Mouse (Mus musculus): Measurements from ENCODE around the gene Gm20388. TPM values are rescaled to one million over a fixed set of nuclear protein-coding genes. Genes with fewer than 3 reads are reported as not detected.

Gene Gm20388
- polyA plus RNA-seq, 1 experiment from 2014 or later = 7.4 TPM

- peak overlapping the region; percentile 13; the same call in 1 of the 2 replicates for H3K27ac ChIP-seq (ENCODE audit: low read length)
- peaks cover 21% of the 10 kb centered on the region for H3K4me1 ChIP-seq (ENCODE audit: control insufficient read depth, insufficient read depth, low read length)
- 31% methylated on average over 9 of the region's 9 CpGs for WGBS
Observed at GRCm38 (mm10) chr8:123348237-123348843, 3437.7 kb downstream of the Gm20388 start.

GRCm38 (mm10) chr8:123349073-123349472 lies 3438.4 kb downstream of the Gm20388 start:
- Histone ChIP-seq H3K27ac (ENCODE audit: low read length) (no peak overlapping the region), H3K4me2 (ENCODE audit: low read depth, low read length) (no peak overlapping the region), H3K9me3 (replicated peaks; ENCODE audit: control insufficient read depth, low read length) (no peaks in the 10 kb centered on the region), H3K27me3 (ENCODE audit: control insufficient read depth, insufficient read depth, low read length) (0 out of 2 replicates have a peak, but pooled peaks cover 3% of the 10 kb centered on the region), H3K36me3 (ENCODE audit: control insufficient read depth, insufficient read depth, low read length) (no peaks in the 10 kb centered on the region), H3K4me3 (replicated peaks; ENCODE audit: low read length) (no peak overlapping the region), H3K9ac (ENCODE audit: low read length) (no peak overlapping the region), H3K4me1 (ENCODE audit: control insufficient read depth, insufficient read depth, low read length) (peaks cover 18% of the 10 kb centered on the region)
- 88% methylated on average over 4 of the region's 4 CpGs for WGBS
- no peak for ATAC-seq (ENCODE audit: insufficient read depth, low FRiP score)

More at GRCm38 (mm10) chr8:123348237-123348843, 3437.7 kb downstream of the Gm20388 start:
- peak; percentile 63; the same call in 1 of the 2 replicates for ATAC-seq (ENCODE audit: insufficient read depth, low FRiP score)
- Histone ChIP-seq H3K27me3 (ENCODE audit: control insufficient read depth, insufficient read depth, low read length) (0 out of 2 replicates have a peak, but pooled peaks cover 3% of the 10 kb centered on the region), H3K36me3 (ENCODE audit: control insufficient read depth, insufficient read depth, low read length) (no peaks in the 10 kb centered on the region), H3K9ac (ENCODE audit: low read length) (no peak overlapping the region), H3K9me3 (replicated peaks; ENCODE audit: control insufficient read depth, low read length) (no peaks in the 10 kb centered on the region), H3K4me3 (replicated peaks; ENCODE audit: low read length) (no peak overlapping the region), H3K4me2 (ENCODE audit: low read depth, low read length) (no peak overlapping the region)

GRCm38 (mm10) chr8:123352118-123352517 lies 3441.5 kb downstream of the Gm20388 start:
- ATAC-seq (ENCODE audit: insufficient read depth, low FRiP score) = no peak
- Histone ChIP-seq H3K27me3 (ENCODE audit: control insufficient read depth, insufficient read depth, low read length) (0 out of 2 replicates have a peak, but pooled peaks cover 3% of the 10 kb centered on the region), H3K9me3 (replicated peaks; ENCODE audit: control insufficient read depth, low read length) (no peaks in the 10 kb centered on the region), H3K4me1 (ENCODE audit: control insufficient read depth, insufficient read depth, low read length) (peaks cover 18% of the 10 kb centered on the region), H3K4me2 (ENCODE audit: low read depth, low read length) (no peak overlapping the region), H3K9ac (ENCODE audit: low read length) (no peak overlapping the region), H3K36me3 (ENCODE audit: control insufficient read depth, insufficient read depth, low read length) (no peaks in the 10 kb centered on the region), H3K27ac (ENCODE audit: low read length) (no peak overlapping the region), H3K4me3 (replicated peaks; ENCODE audit: low read length) (no peak overlapping the region)
- 74% methylated on average over 12 of the region's 12 CpGs for WGBS

- Histone ChIP-seq H3K9me3 (replicated peaks; ENCODE audit: control insufficient read depth, low read length) (no peaks in the 10 kb centered on the region), H3K4me1 (ENCODE audit: control insufficient read depth, insufficient read depth, low read length) (peaks cover 16% of the 10 kb centered on the region), H3K36me3 (ENCODE audit: control insufficient read depth, insufficient read depth, low read length) (no peaks in the 10 kb centered on the region), H3K4me2 (ENCODE audit: low read depth, low read length) (no peak overlapping the region), H3K27ac (ENCODE audit: low read length) (no peak overlapping the region), H3K9ac (ENCODE audit: low read length) (no peak overlapping the region), H3K27me3 (ENCODE audit: control insufficient read depth, insufficient read depth, low read length) (0 out of 2 replicates have a peak, but pooled peaks cover 3% of the 10 kb centered on the region), H3K4me3 (replicated peaks; ENCODE audit: low read length) (no peak overlapping the region)
- WGBS = 43% methylated on average over 13 of the region's 13 CpGs
- ATAC-seq (ENCODE audit: insufficient read depth, low FRiP score) = peak; percentile 39; the same call in 1 of the 2 replicates
Observed at GRCm38 (mm10) chr8:123352786-123353185, 3442.1 kb downstream of the Gm20388 start.

GRCm38 (mm10) chr8:123353216-123353615 lies 3442.6 kb downstream of the Gm20388 start:
- H3K4me1 ChIP-seq (ENCODE audit: control insufficient read depth, insufficient read depth, low read length) = peaks cover 12% of the 10 kb centered on the region
- H3K4me3 ChIP-seq (replicated peaks; ENCODE audit: low read length) = no peak overlapping the region
- H3K27ac ChIP-seq (ENCODE audit: low read length) = no peak overlapping the region
- H3K27me3 ChIP-seq (ENCODE audit: control insufficient read depth, insufficient read depth, low read length) = 0 out of 2 replicates have a peak, but pooled peaks cover 3% of the 10 kb centered on the region
- no peaks in the 10 kb centered on the region for H3K36me3 ChIP-seq (ENCODE audit: control insufficient read depth, insufficient read depth, low read length)
- H3K9me3 ChIP-seq (replicated peaks; ENCODE audit: control insufficient read depth, low read length) = no peaks in the 10 kb centered on the region
- ATAC-seq (ENCODE audit: insufficient read depth, low FRiP score) = no peak
- 31% methylated on average over 11 of the region's 11 CpGs for WGBS
- H3K4me2 ChIP-seq (ENCODE audit: low read depth, low read length) = no peak overlapping the region
- H3K9ac ChIP-seq (ENCODE audit: low read length) = no peak overlapping the region

GRCm38 (mm10) chr8:123361082-123361739 lies 3450.6 kb downstream of the Gm20388 start:
- Histone ChIP-seq H3K27ac (ENCODE audit: low read length) (no peak overlapping the region), H3K4me2 (ENCODE audit: low read depth, low read length) (no peak overlapping the region), H3K36me3 (ENCODE audit: control insufficient read depth, insufficient read depth, low read length) (no peaks in the 10 kb centered on the region), H3K4me3 (replicated peaks; ENCODE audit: low read length) (no peak overlapping the region), H3K9me3 (replicated peaks; ENCODE audit: control insufficient read depth, low read length) (no peaks in the 10 kb centered on the region), H3K9ac (ENCODE audit: low read length) (no peak overlapping the region), H3K27me3 (ENCODE audit: control insufficient read depth, insufficient read depth, low read length) (no peaks in the 10 kb centered on the region), H3K4me1 (ENCODE audit: control insufficient read depth, insufficient read depth, low read length) (no peaks in the 10 kb centered on the region)
- WGBS = 47% methylated on average over 12 of the region's 12 CpGs
- peak; percentile 33; the same call in 1 of the 2 replicates for ATAC-seq (ENCODE audit: insufficient read depth, low FRiP score)

- under 1% methylated on average over 75 of the region's 75 CpGs for WGBS
- Histone ChIP-seq H3K27ac (ENCODE audit: low read length) (peak within 1 kb of the TSS; percentile 98), H3K9ac (ENCODE audit: low read length) (peak within 1 kb of the TSS; percentile 97), H3K27me3 (ENCODE audit: control insufficient read depth, insufficient read depth, low read length) (no peaks in the 10 kb centered on the region), H3K4me3 (replicated peaks; ENCODE audit: low read length) (peak within 1 kb of the TSS; percentile 97), H3K36me3 (ENCODE audit: control insufficient read depth, insufficient read depth, low read length) (no peaks in the 10 kb centered on the region), H3K4me2 (ENCODE audit: low read depth, low read length) (peak within 1 kb of the TSS; percentile 72), H3K9me3 (replicated peaks; ENCODE audit: control insufficient read depth, low read length) (no peaks in the 10 kb centered on the region), H3K4me1 (ENCODE audit: control insufficient read depth, insufficient read depth, low read length) (peaks cover 13% of the 10 kb centered on the region)
- ATAC-seq (ENCODE audit: insufficient read depth, low FRiP score) = peak; percentile 91
Observed at GRCm38 (mm10) chr8:123373403-123374238, 3463.0 kb downstream of the Gm20388 start, which contains the start of gene Tcf25. Tcf25 (plus strand) TSS chr8:123373753.

GRCm38 (mm10) chr8:123374239-123374578 lies 3463.6 kb downstream of the Gm20388 start:
- under 1% methylated on average over 20 of the region's 20 CpGs for WGBS
- peak; percentile 86 for ATAC-seq (ENCODE audit: insufficient read depth, low FRiP score)
- Histone ChIP-seq H3K27ac (ENCODE audit: low read length) (peak overlapping the region; percentile 98), H3K4me2 (ENCODE audit: low read depth, low read length) (peak overlapping the region; percentile 72), H3K4me1 (ENCODE audit: control insufficient read depth, insufficient read depth, low read length) (peaks cover 13% of the 10 kb centered on the region), H3K36me3 (ENCODE audit: control insufficient read depth, insufficient read depth, low read length) (no peaks in the 10 kb centered on the region), H3K9me3 (replicated peaks; ENCODE audit: control insufficient read depth, low read length) (no peaks in the 10 kb centered on the region), H3K27me3 (ENCODE audit: control insufficient read depth, insufficient read depth, low read length) (no peaks in the 10 kb centered on the region), H3K9ac (ENCODE audit: low read length) (peak overlapping the region; percentile 97), H3K4me3 (replicated peaks; ENCODE audit: low read length) (peak overlapping the region; percentile 97)
